Mouse (Mus musculus) thymus, postnatal 10 days (tissue): ENCODE measurements around the gene Olfr1387.
"Not testable (repeated sequence)": the region's sequence is repeated elsewhere in the genome, so short reads cannot be mapped to it uniquely, and the experiment has no call there.

ENCODE experiments used
- DNase-seq, 2 experiments: peaks; one replicate each; pipeline ENCODE4 v3.0.0; 2021; ENCODE audit warnings: low spot score in 2 of 2

The Olfr1387 gene

GRCm38 (mm10) chr11:49455043-49455442 is at the start of gene Olfr1387:
Gene Olfr1387, plus strand, starts transcription at chr11:49455343.
- no peak for DNase-seq

- DNase-seq: no peak
Observed at GRCm38 (mm10) chr11:49406784-49407183, 48.4 kb upstream of the Olfr1387 start.

- peak in 1 of 2 experiments; percentile 53 for DNase-seq
Observed at GRCm38 (mm10) chr11:49410540-49410939, 44.6 kb upstream of the Olfr1387 start.

- DNase-seq: no peak
Observed at GRCm38 (mm10) chr11:49422767-49423166, 32.4 kb upstream of the Olfr1387 start, which contains the start of gene Olfr1389. Gene Olfr1389, plus strand, starts transcription at chr11:49423067.

GRCm38 (mm10) chr11:49425257-49425927 is 29.8 kb upstream of the Olfr1387 start:
- no peak for DNase-seq

GRCm38 (mm10) chr11:49429641-49430040 is 25.5 kb upstream of the Olfr1387 start:
- no peak for DNase-seq

GRCm38 (mm10) chr11:49436411-49436810 is 18.7 kb upstream of the Olfr1387 start, which contains the start of gene Olfr1388:
Gene Olfr1388, plus strand, starts transcription at chr11:49436624.
- no peak for DNase-seq

- DNase-seq: not testable (repeated sequence)
Observed at GRCm38 (mm10) chr11:49464746-49465145, 9.6 kb downstream of the Olfr1387 start, which contains the start of gene Olfr1386. Gene Olfr1386, plus strand, starts transcription at chr11:49465046.

- DNase-seq: no peak
Observed at GRCm38 (mm10) chr11:49485973-49486372, 30.8 kb downstream of the Olfr1387 start.

- not testable (repeated sequence) for DNase-seq
Observed at GRCm38 (mm10) chr11:49488770-49489169, 33.6 kb downstream of the Olfr1387 start, which contains the start of gene Olfr1385. Gene Olfr1385, plus strand, starts transcription at chr11:49489070.
